Mouse (Mus musculus): ENCODE data around the gene Tmem33.

DNA sequence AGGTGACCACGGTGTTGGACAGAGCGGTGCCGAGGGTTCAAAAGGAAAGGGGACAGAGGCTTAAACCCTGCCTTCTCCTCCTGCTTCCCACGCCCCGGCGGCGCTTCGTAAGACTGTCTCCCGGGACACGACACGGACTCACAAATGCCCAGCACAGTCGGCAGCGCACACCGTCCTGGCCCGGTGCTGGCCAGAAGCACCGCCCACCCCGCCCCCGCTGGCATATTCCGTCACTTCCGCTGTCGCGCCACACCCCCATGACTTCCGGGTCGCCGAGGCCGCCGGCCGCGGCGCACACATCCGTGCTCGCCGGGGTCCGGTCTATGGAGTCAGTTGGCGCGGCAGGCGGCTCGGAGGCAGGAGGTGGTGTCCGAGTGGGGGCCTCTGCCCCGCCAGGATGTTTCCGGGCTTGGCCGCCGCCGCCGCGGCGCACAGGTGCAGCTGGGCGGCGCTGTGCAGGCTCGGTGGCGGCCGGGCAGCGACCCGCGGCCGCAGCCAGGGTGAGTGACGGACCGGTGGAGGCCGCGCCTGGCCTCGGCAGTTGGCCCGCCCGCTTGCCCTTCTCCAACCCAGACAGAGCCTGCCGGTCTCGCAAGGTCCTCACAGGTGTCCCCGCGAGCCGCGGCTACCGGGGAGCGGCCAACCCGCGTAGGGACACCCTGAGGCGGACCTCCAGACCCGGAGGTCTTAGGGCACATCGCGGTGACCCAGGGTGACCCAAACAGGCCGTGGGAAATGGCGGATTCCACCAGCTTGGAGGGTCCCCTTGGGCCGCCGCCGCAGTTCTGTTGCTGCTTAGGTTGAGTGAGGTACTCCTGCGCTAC lies 46.5 kb downstream of the Tmem33 start, which contains the start of gene Slc30a9:
- no peak for TF ChIP-seq CTCF (IDR thresholded peaks at IDR 0.05; ENCODE audit: control insufficient read depth, insufficient read depth, insufficient replicate concordance, low read depth, low read length)
- peak; percentile 97 for TF ChIP-seq POLR2A (IDR thresholded peaks at IDR 0.05; ENCODE audit: control insufficient read depth, low read depth, low read length)

Measured in testis, adult 2 months (tissue).